Mouse (Mus musculus) heart, embryonic 15.5 days (tissue): ENCODE measurements around the gene Nrap. TPM values are rescaled to one million over a fixed set of nuclear protein-coding genes. Genes with fewer than 3 reads are reported as not detected.

Experiments
- ATAC-seq: fragments of 200-750 bp; cut with Nextera tagmentation; replicated peaks from 2 replicates; pipeline ENCODE4 v1.8.0; 2017; ENCODE audit warnings: low read depth, moderate TSS enrichment; ENCODE audit not compliant: insufficient number of reproducible peaks, insufficient read depth, low FRiP score
- H3K27ac ChIP-seq: fragments of 300-500 bp; sonication (generic); 2 replicates; pipeline ENCODE4 v1.5.1; 2015; ENCODE audit warnings: mild to moderate bottlenecking, inconsistent platforms
- H3K27me3 ChIP-seq: fragments of 300-500 bp; sonication (generic); 2 replicates; pipeline ENCODE4 v1.6.1; 2015; ENCODE audit warnings: inconsistent platforms
- H3K36me3 ChIP-seq: fragments of 300-500 bp; sonication (generic); 2 replicates; pipeline ENCODE4 v1.6.1; 2015; ENCODE audit warnings: mild to moderate bottlenecking, inconsistent platforms
- H3K4me1 ChIP-seq: fragments of 300-500 bp; sonication (generic); replicated peaks from 2 replicates; pipeline ENCODE4 v1.6.1; 2015; ENCODE audit warnings: inconsistent platforms
- H3K4me2 ChIP-seq: fragments of 300-500 bp; sonication (generic); 2 replicates; pipeline ENCODE4 v1.6.1; 2015; ENCODE audit warnings: inconsistent platforms, mild to moderate bottlenecking, moderate library complexity
- H3K4me3 ChIP-seq: fragments of 300-500 bp; sonication (generic); 2 replicates; pipeline ENCODE4 v1.5.1; 2015; ENCODE audit warnings: mild to moderate bottlenecking, inconsistent platforms
- H3K9ac ChIP-seq: fragments of 300-500 bp; sonication (generic); 2 replicates; pipeline ENCODE4 v1.6.1; 2015; ENCODE audit warnings: mild to moderate bottlenecking, inconsistent platforms
- H3K9me3 ChIP-seq: fragments of 300-500 bp; sonication (generic); replicated peaks from 2 replicates; pipeline ENCODE4 v1.6.1; 2016; ENCODE audit warnings: inconsistent platforms
- WGBS: fragments of 180-500 bp; shearing (Covaris S2); methylation state at CpG from one replicate; pipeline ENCODE4 v1.1.7; 2015; ENCODE audit warnings: mixed read lengths; 5-methylcytosine and 5-hydroxymethylcytosine counted together
- polyA plus RNA-seq: library from polyadenylated mRNA; unstranded; fragments of >200 nt; fragmentation: Nextera tagmentation; extraction: Ambion mirVana; gene quantifications from 2 replicates; pipeline ENCODE4 v1.2.1, GENCODE M21; 2015

The Nrap gene
- polyA plus RNA-seq, 1 experiment from 2014 or later: 43.0 TPM

- WGBS: 35% methylated on average over 13 of the region's 13 CpGs
Observed at GRCm38 (mm10) chr19:56378554-56379172, 11.2 kb downstream of the Nrap start.

GRCm38 (mm10) chr19:56378007-56378406 is 11.8 kb downstream of the Nrap start:
- Histone ChIP-seq H3K27ac (peak overlapping the region; percentile 74), H3K4me3 (no peak overlapping the region), H3K9me3 (no peaks in the 10 kb centered on the region), H3K27me3 (no peaks in the 10 kb centered on the region), H3K9ac (no peak overlapping the region), H3K36me3 (peaks cover 25% of the 10 kb centered on the region), H3K4me2 (peak overlapping the region; percentile 3; the same call in 1 of the 2 replicates), H3K4me1 (peaks cover 17% of the 10 kb centered on the region)
- no peak for ATAC-seq
- WGBS: 49% methylated on average over 5 of the region's 5 CpGs

More at GRCm38 (mm10) chr19:56378554-56379172, 11.2 kb downstream of the Nrap start:
- Histone ChIP-seq H3K4me3 (no peak overlapping the region), H3K9ac (no peak overlapping the region), H3K4me1 (peaks cover 17% of the 10 kb centered on the region), H3K27me3 (no peaks in the 10 kb centered on the region), H3K4me2 (no peak overlapping the region), H3K9me3 (no peaks in the 10 kb centered on the region), H3K27ac (peak overlapping the region; percentile 74), H3K36me3 (peaks cover 29% of the 10 kb centered on the region)
- ATAC-seq: peak; percentile 90

- H3K9me3 ChIP-seq: no peaks in the 10 kb centered on the region
- H3K27ac ChIP-seq: no peak overlapping the region; the same call in 1 of the 2 replicates
- no peak overlapping the region for H3K4me2 ChIP-seq
- peaks cover 35% of the 10 kb centered on the region for H3K36me3 ChIP-seq
- H3K27me3 ChIP-seq: no peaks in the 10 kb centered on the region
- H3K4me1 ChIP-seq: peaks cover 10% of the 10 kb centered on the region
- no peak for ATAC-seq
- H3K9ac ChIP-seq: no peak overlapping the region
- no peak overlapping the region for H3K4me3 ChIP-seq
- WGBS: 41% methylated on average over 10 of the region's 10 CpGs
Observed at GRCm38 (mm10) chr19:56374011-56374410, 15.8 kb downstream of the Nrap start.

GRCm38 (mm10) chr19:56373246-56373645 is 16.6 kb downstream of the Nrap start:
- Histone ChIP-seq H3K27me3 (no peaks in the 10 kb centered on the region), H3K27ac (no peak overlapping the region), H3K9me3 (no peaks in the 10 kb centered on the region), H3K4me3 (no peak overlapping the region), H3K9ac (no peak overlapping the region), H3K4me1 (peaks cover 8% of the 10 kb centered on the region), H3K36me3 (peaks cover 42% of the 10 kb centered on the region), H3K4me2 (no peak overlapping the region)
- WGBS: 89% methylated on average over 5 of the region's 5 CpGs
- no peak for ATAC-seq

- Histone ChIP-seq H3K4me2 (no peak overlapping the region), H3K36me3 (peaks cover 39% of the 10 kb centered on the region), H3K4me1 (peaks cover 7% of the 10 kb centered on the region; the same call in 1 of the 2 replicates), H3K27ac (no peak overlapping the region), H3K4me3 (no peak overlapping the region), H3K9ac (no peak overlapping the region), H3K27me3 (no peaks in the 10 kb centered on the region), H3K9me3 (no peaks in the 10 kb centered on the region)
- 82% methylated on average over 7 of the region's 7 CpGs for WGBS
- no peak for ATAC-seq
Observed at GRCm38 (mm10) chr19:56372226-56372625, 17.6 kb downstream of the Nrap start.

- 82% methylated on average over 6 of the region's 6 CpGs for WGBS
- H3K36me3 ChIP-seq: peaks cover 37% of the 10 kb centered on the region
Observed at GRCm38 (mm10) chr19:56370389-56371150, 19.3 kb downstream of the Nrap start.

GRCm38 (mm10) chr19:56368912-56369311 is 20.9 kb downstream of the Nrap start:
- H3K36me3 ChIP-seq: peaks cover 35% of the 10 kb centered on the region
- no peak for ATAC-seq
- no peak overlapping the region for H3K4me3 ChIP-seq
- H3K4me2 ChIP-seq: no peak overlapping the region
- no peaks in the 10 kb centered on the region for H3K9me3 ChIP-seq
- no peak overlapping the region for H3K9ac ChIP-seq
- no peaks in the 10 kb centered on the region for H3K27me3 ChIP-seq
- peaks cover 9% of the 10 kb centered on the region; the same call in 1 of the 2 replicates for H3K4me1 ChIP-seq
- H3K27ac ChIP-seq: no peak overlapping the region
- WGBS: 85% methylated on average over 7 of the region's 7 CpGs

More at GRCm38 (mm10) chr19:56370389-56371150, 19.3 kb downstream of the Nrap start:
- no peak for ATAC-seq
- Histone ChIP-seq H3K9ac (no peak overlapping the region), H3K9me3 (no peaks in the 10 kb centered on the region), H3K4me1 (peaks cover 12% of the 10 kb centered on the region), H3K4me3 (no peak overlapping the region), H3K27ac (no peak overlapping the region), H3K4me2 (no peak overlapping the region), H3K27me3 (no peaks in the 10 kb centered on the region)

- Histone ChIP-seq H3K4me3 (no peak overlapping the region), H3K36me3 (peaks cover 47% of the 10 kb centered on the region), H3K27ac (no peak overlapping the region), H3K4me2 (no peak overlapping the region), H3K27me3 (no peaks in the 10 kb centered on the region), H3K9ac (no peak overlapping the region), H3K9me3 (no peaks in the 10 kb centered on the region), H3K4me1 (peaks cover 9% of the 10 kb centered on the region; the same call in 1 of the 2 replicates)
- ATAC-seq: no peak
- WGBS: 70% methylated on average over 7 of the region's 7 CpGs
Observed at GRCm38 (mm10) chr19:56367778-56368177, 22.1 kb downstream of the Nrap start.

- 62% methylated on average over 9 of the region's 9 CpGs for WGBS
- Histone ChIP-seq H3K4me2 (no peak overlapping the region), H3K4me3 (no peak overlapping the region), H3K9me3 (no peaks in the 10 kb centered on the region), H3K27ac (peak overlapping the region; percentile 19; the same call in 1 of the 2 replicates), H3K4me1 (peaks cover 9% of the 10 kb centered on the region; the same call in 1 of the 2 replicates), H3K9ac (no peak overlapping the region), H3K27me3 (no peaks in the 10 kb centered on the region), H3K36me3 (peaks cover 54% of the 10 kb centered on the region)
- no peak for ATAC-seq
Observed at GRCm38 (mm10) chr19:56366625-56367024, 23.2 kb downstream of the Nrap start.

GRCm38 (mm10) chr19:56366168-56366567 is 23.7 kb downstream of the Nrap start:
- Histone ChIP-seq H3K4me3 (no peak overlapping the region), H3K9me3 (no peaks in the 10 kb centered on the region), H3K27me3 (no peaks in the 10 kb centered on the region), H3K36me3 (peaks cover 56% of the 10 kb centered on the region; the same call in 1 of the 2 replicates), H3K4me2 (no peak overlapping the region), H3K4me1 (peaks cover 9% of the 10 kb centered on the region; the same call in 1 of the 2 replicates), H3K9ac (no peak overlapping the region), H3K27ac (peak overlapping the region; percentile 19; the same call in 1 of the 2 replicates)
- no peak for ATAC-seq
- 78% methylated on average over 11 of the region's 11 CpGs for WGBS

- Histone ChIP-seq H3K27ac (no peak overlapping the region), H3K4me3 (no peak overlapping the region), H3K9ac (no peak overlapping the region), H3K36me3 (peaks cover 53% of the 10 kb centered on the region; the same call in 1 of the 2 replicates), H3K4me2 (no peak overlapping the region), H3K9me3 (no peaks in the 10 kb centered on the region), H3K27me3 (no peaks in the 10 kb centered on the region), H3K4me1 (peaks cover 9% of the 10 kb centered on the region; the same call in 1 of the 2 replicates)
- no peak for ATAC-seq
- 76% methylated on average over 8 of the region's 8 CpGs for WGBS
Observed at GRCm38 (mm10) chr19:56364563-56364962, 25.3 kb downstream of the Nrap start.
